Mouse (Mus musculus) neural tube, embryonic 15.5 days (tissue): ENCODE data around the gene Slc38a1. TPM values are rescaled to one million over a fixed set of nuclear protein-coding genes. Genes with fewer than 3 reads are reported as not detected.

Experiments used
- ATAC-seq: fragments of 200-750 bp; cut with Nextera tagmentation; 2 replicates; pipeline ENCODE4 v1.8.0; 2017; ENCODE audit warnings: mild to moderate bottlenecking, moderate TSS enrichment, moderate library complexity; ENCODE audit not compliant: low FRiP score
- H3K27ac ChIP-seq: fragments of 300-500 bp; sonication (generic); replicated peaks from 2 replicates; pipeline ENCODE4 v1.5.1; 2015; ENCODE audit warnings: mild to moderate bottlenecking, inconsistent platforms
- H3K27me3 ChIP-seq: fragments of 300-500 bp; sonication (generic); replicated peaks from 2 replicates; pipeline ENCODE4 v1.6.1; 2015; ENCODE audit warnings: inconsistent platforms
- H3K36me3 ChIP-seq: fragments of 300-500 bp; sonication (generic); 2 replicates; pipeline ENCODE4 v1.6.1; 2015; ENCODE audit warnings: inconsistent platforms
- H3K4me1 ChIP-seq: fragments of 300-500 bp; sonication (generic); 2 replicates; pipeline ENCODE4 v1.6.1; 2015; ENCODE audit warnings: inconsistent platforms
- H3K4me2 ChIP-seq: fragments of 300-500 bp; sonication (generic); 2 replicates; pipeline ENCODE4 v1.6.1; 2015; ENCODE audit warnings: inconsistent platforms, mild to moderate bottlenecking, moderate library complexity
- H3K4me3 ChIP-seq: fragments of 300-500 bp; sonication (generic); replicated peaks from 2 replicates; pipeline ENCODE4 v1.5.1; 2015; ENCODE audit warnings: mild to moderate bottlenecking, inconsistent platforms
- H3K9ac ChIP-seq: fragments of 300-500 bp; sonication (generic); replicated peaks from 2 replicates; pipeline ENCODE4 v1.6.1; 2015; ENCODE audit warnings: mild to moderate bottlenecking, inconsistent platforms
- H3K9me3 ChIP-seq: fragments of 300-500 bp; sonication (generic); replicated peaks from 2 replicates; pipeline ENCODE4 v1.6.1; 2016; ENCODE audit warnings: inconsistent platforms
- WGBS: fragments of 180-500 bp; shearing (Covaris S2); methylation state at CpG from one replicate; pipeline ENCODE4 v1.1.7; 2015; ENCODE audit warnings: mixed read lengths; 5-methylcytosine and 5-hydroxymethylcytosine counted together
- polyA plus RNA-seq: library from polyadenylated mRNA; unstranded; fragments of >200 nt; fragmentation: Nextera tagmentation; extraction: Ambion mirVana; gene quantifications from 2 replicates; pipeline ENCODE4 v1.2.1, GENCODE M21; 2015

The Slc38a1 gene
- polyA plus RNA-seq, 1 experiment from 2014 or later, result 134 TPM

GRCm38 (mm10) chr15:96655514-96655913 is 12.8 kb upstream of the Slc38a1 start:
- 87% methylated on average over 14 of the region's 14 CpGs for whole genome bisulfite sequencing

GRCm38 (mm10) chr15:96654714-96655113 is 12.0 kb upstream of the Slc38a1 start:
- Histone ChIP-seq H3K27ac (no peak overlapping the region), H3K4me3 (no peak overlapping the region), H3K27me3 (no peaks in the 10 kb centered on the region), H3K4me1 (no peaks in the 10 kb centered on the region), H3K9ac (no peak overlapping the region), H3K36me3 (no peaks in the 10 kb centered on the region), H3K9me3 (no peaks in the 10 kb centered on the region), H3K4me2 (no peak overlapping the region)
- no peak for ATAC-seq
- 73% methylated on average over 8 of the region's 8 CpGs for WGBS

More at GRCm38 (mm10) chr15:96655514-96655913, 12.8 kb upstream of the Slc38a1 start:
- no peaks in the 10 kb centered on the region for H3K9me3 ChIP-seq
- no peak overlapping the region for H3K27ac ChIP-seq
- no peaks in the 10 kb centered on the region for H3K4me1 ChIP-seq
- H3K27me3 ChIP-seq, result no peaks in the 10 kb centered on the region
- no peak overlapping the region for H3K4me3 ChIP-seq
- no peak overlapping the region for H3K9ac ChIP-seq
- no peak overlapping the region for H3K4me2 ChIP-seq
- no peaks in the 10 kb centered on the region for H3K36me3 ChIP-seq
- ATAC-seq, result no peak

GRCm38 (mm10) chr15:96653011-96653410 is 10.3 kb upstream of the Slc38a1 start:
- H3K4me2 ChIP-seq, result no peak overlapping the region
- no peak overlapping the region for H3K27ac ChIP-seq
- no peak overlapping the region for H3K9ac ChIP-seq
- no peak overlapping the region for H3K4me3 ChIP-seq
- no peak for ATAC-seq
- no peaks in the 10 kb centered on the region for H3K4me1 ChIP-seq
- H3K36me3 ChIP-seq, result no peaks in the 10 kb centered on the region
- 94% methylated on average over 16 of the region's 16 CpGs for WGBS
- H3K27me3 ChIP-seq, result no peaks in the 10 kb centered on the region
- no peaks in the 10 kb centered on the region for H3K9me3 ChIP-seq

GRCm38 (mm10) chr15:96652531-96652930 is 9.8 kb upstream of the Slc38a1 start:
- peak overlapping the region; percentile 26; the same call in 1 of the 2 replicates for H3K4me2 ChIP-seq
- no peak overlapping the region for H3K9ac ChIP-seq

GRCm38 (mm10) chr15:96647376-96647775 is 4.7 kb upstream of the Slc38a1 start:
- WGBS, result 33% methylated on average over 14 of the region's 15 CpGs
- no peaks in the 10 kb centered on the region for H3K9me3 ChIP-seq
- H3K4me1 ChIP-seq, result peaks cover 8% of the 10 kb centered on the region; the same call in 1 of the 2 replicates
- H3K27ac ChIP-seq, result no peak overlapping the region
- H3K36me3 ChIP-seq, result no peaks in the 10 kb centered on the region
- no peak overlapping the region for H3K9ac ChIP-seq
- ATAC-seq, result no peak
- no peaks in the 10 kb centered on the region for H3K27me3 ChIP-seq
- no peak overlapping the region for H3K4me3 ChIP-seq
- 0 out of 2 replicates have a peak overlapping the region, but pooled peaks have one; percentile 26 for H3K4me2 ChIP-seq

More at GRCm38 (mm10) chr15:96652531-96652930, 9.8 kb upstream of the Slc38a1 start:
- WGBS, result 41% methylated on average over 10 of the region's 10 CpGs
- no peak overlapping the region for H3K4me3 ChIP-seq
- H3K4me1 ChIP-seq, result no peaks in the 10 kb centered on the region
- ATAC-seq, result no peak
- no peaks in the 10 kb centered on the region for H3K36me3 ChIP-seq
- H3K27ac ChIP-seq, result no peak overlapping the region; the same call in 1 of the 2 replicates
- H3K9me3 ChIP-seq, result no peaks in the 10 kb centered on the region
- H3K27me3 ChIP-seq, result no peaks in the 10 kb centered on the region

- Histone ChIP-seq H3K4me2 (peak overlapping the region; percentile 81), H3K9me3 (no peaks in the 10 kb centered on the region), H3K4me1 (peaks cover 42% of the 10 kb centered on the region), H3K36me3 (no peaks in the 10 kb centered on the region), H3K4me3 (peak overlapping the region; percentile 86), H3K27me3 (no peaks in the 10 kb centered on the region), H3K27ac (peak overlapping the region; percentile 100), H3K9ac (peak overlapping the region; percentile 100)
- peak; percentile 49 for ATAC-seq
- WGBS, result under 1% methylated on average over 31 of the region's 31 CpGs
Observed at GRCm38 (mm10) chr15:96641821-96642435, 785 bp downstream of the Slc38a1 start.

GRCm38 (mm10) chr15:96641111-96641820 is 1.4 kb downstream of the Slc38a1 start:
- H3K27me3 ChIP-seq, result no peaks in the 10 kb centered on the region
- peak overlapping the region; percentile 81 for H3K4me2 ChIP-seq
- H3K4me3 ChIP-seq, result peak overlapping the region; percentile 86
- ATAC-seq, result peak; percentile 48
- 0 out of 2 replicates have a peak, but pooled peaks cover 1% of the 10 kb centered on the region for H3K36me3 ChIP-seq
- no peaks in the 10 kb centered on the region for H3K9me3 ChIP-seq
- H3K4me1 ChIP-seq, result peaks cover 42% of the 10 kb centered on the region
- under 1% methylated on average over 63 of the region's 63 CpGs for WGBS
- H3K27ac ChIP-seq, result peak overlapping the region; percentile 100
- peak overlapping the region; percentile 100 for H3K9ac ChIP-seq

- Histone ChIP-seq H3K27ac (peak overlapping the region; percentile 100), H3K4me1 (peaks cover 44% of the 10 kb centered on the region), H3K4me2 (peak overlapping the region; percentile 81), H3K9me3 (no peaks in the 10 kb centered on the region), H3K9ac (peak overlapping the region; percentile 100), H3K27me3 (no peaks in the 10 kb centered on the region), H3K36me3 (peaks cover 7% of the 10 kb centered on the region; the same call in 1 of the 2 replicates), H3K4me3 (peak overlapping the region; percentile 86)
- ATAC-seq, result no peak
- WGBS, result 5% methylated on average over 16 of the region's 16 CpGs
Observed at GRCm38 (mm10) chr15:96640291-96640985, 2.3 kb downstream of the Slc38a1 start.

- no peak for ATAC-seq
- Histone ChIP-seq H3K9me3 (no peaks in the 10 kb centered on the region), H3K4me2 (peak overlapping the region; percentile 81), H3K36me3 (peaks cover 12% of the 10 kb centered on the region; the same call in 1 of the 2 replicates), H3K27ac (peak overlapping the region; percentile 100; the same call in 1 of the 2 replicates), H3K4me1 (peaks cover 44% of the 10 kb centered on the region), H3K4me3 (peak overlapping the region; percentile 86), H3K9ac (peak overlapping the region; percentile 100), H3K27me3 (no peaks in the 10 kb centered on the region)
- WGBS, result 44% methylated on average over 8 of the region's 8 CpGs
Observed at GRCm38 (mm10) chr15:96639630-96640029, 3.1 kb downstream of the Slc38a1 start.

GRCm38 (mm10) chr15:96638656-96639055 is 4.1 kb downstream of the Slc38a1 start:
- 64% methylated on average over 2 of the region's 2 CpGs for WGBS
- Histone ChIP-seq H3K4me3 (peak overlapping the region; percentile 86), H3K9me3 (no peaks in the 10 kb centered on the region), H3K9ac (no peak overlapping the region), H3K4me1 (peaks cover 37% of the 10 kb centered on the region), H3K36me3 (peaks cover 13% of the 10 kb centered on the region), H3K4me2 (peak overlapping the region; percentile 81), H3K27me3 (no peaks in the 10 kb centered on the region), H3K27ac (no peak overlapping the region)
- ATAC-seq, result no peak

GRCm38 (mm10) chr15:96638173-96638572 is 4.5 kb downstream of the Slc38a1 start:
- Histone ChIP-seq H3K36me3 (peaks cover 16% of the 10 kb centered on the region), H3K4me3 (no peak overlapping the region), H3K9me3 (no peaks in the 10 kb centered on the region), H3K27ac (no peak overlapping the region), H3K27me3 (no peaks in the 10 kb centered on the region), H3K4me2 (peak overlapping the region; percentile 81), H3K9ac (no peak overlapping the region), H3K4me1 (peaks cover 36% of the 10 kb centered on the region)
- ATAC-seq, result no peak
- WGBS, result 64% methylated on average over 10 of the region's 10 CpGs
